14 mouse cellular contexts compared by ENCODE assay signal in genomic region chr5:136583666-136584464, GRCm38 (mm10). TPM values are rescaled to one million over a fixed set of nuclear protein-coding genes. Genes with fewer than 3 reads are reported as not detected.
DNase-seq lines count a peak whose midpoint lies in the region; ATAC-seq and TF ChIP-seq lines count a peak whose summit lies in the region.
"Had no signal": no experiment of that assay in that cellular context is flagged by ENCODE, and none has a peak within 500 bp of the region (broad histone marks: within the 10 kb centered on the region; RNA-seq: fewer than 3 reads in every experiment).

No protein-coding gene starts in this region.

- H3K79me2 ChIP-seq in MEL (ENCODE audit: control insufficient read depth, insufficient read depth, low read length, poor library complexity), result no peaks in the 10 kb centered on the region

- TF ChIP-seq CTCF in kidney, adult 2 months (conservative IDR thresholded peaks at IDR 0.05; ENCODE audit: insufficient read depth, insufficient read length, low read depth, low read length), result no peak
- TF ChIP-seq CTCF in MEL (IDR thresholded peaks at IDR 0.05 in 2 of 3, conservative IDR thresholded peaks at IDR 0.05 in 1 of 3; ENCODE audit: control insufficient read depth in 1 of 3, insufficient read depth in 1 of 3, low read depth in 2 of 3, low read length in 3 of 3, poor library complexity in 1 of 3, severe bottlenecking in 1 of 3), result no peak

- H3K4me3 ChIP-seq in kidney, adult 2 months (ENCODE audit: insufficient read depth, low read depth, low read length), result no peak overlapping the region
- H3K4me3 ChIP-seq in MEL (ENCODE audit: control insufficient read depth in 1 of 2, insufficient read depth in 1 of 2, low read depth in 2 of 2, low read length in 2 of 2), result no peak overlapping the region
- H3K4me3 ChIP-seq: heart, adult 2 months; liver, embryonic 15.5 days; midbrain, embryonic 13.5 days had no signal

- H3K4me1 ChIP-seq in kidney, adult 2 months (ENCODE audit: control insufficient read depth, insufficient read depth, low read length), result peaks cover 10% of the 10 kb centered on the region
- peaks cover 0 to 9% of the 10 kb centered on the region in 2 experiments; a peak in 3 of 4 replicates for H3K4me1 ChIP-seq in MEL (ENCODE audit: control insufficient read depth in 1 of 2, insufficient read depth in 2 of 2, low read length in 2 of 2)
- H3K4me1 ChIP-seq: liver, embryonic 15.5 days had no signal

- no peak for TF ChIP-seq RAD21 in MEL (IDR thresholded peaks at IDR 0.05; ENCODE audit: low read depth, low read length)

- no peak overlapping the region for H3K27ac ChIP-seq in kidney, adult 2 months (ENCODE audit: insufficient read depth, low read depth, low read length)
- H3K27ac ChIP-seq in MEL (ENCODE audit: control insufficient read depth, low read depth, low read length), result peak overlapping the region; percentile 53
- H3K27ac ChIP-seq: heart, adult 2 months; liver, embryonic 15.5 days; midbrain, embryonic 13.5 days had no signal

- whole genome bisulfite sequencing in kidney, adult 2 months, result 80% methylated on average over 4 of the region's 4 CpGs

- TF ChIP-seq POLR2A in kidney, adult 2 months (IDR thresholded peaks at IDR 0.05; ENCODE audit: low read depth, low read length), result no peak
- no peak for TF ChIP-seq POLR2A in MEL (IDR thresholded peaks at IDR 0.05; ENCODE audit: control insufficient read depth in 1 of 2, insufficient read depth in 1 of 2, low read depth in 1 of 2, low read length in 2 of 2, poor library complexity in 1 of 2)

- H3K27me3 ChIP-seq in kidney, adult 2 months (replicated peaks; ENCODE audit: control insufficient read depth, insufficient read depth, low read length), result no peaks in the 10 kb centered on the region; the same call in 1 of the 2 replicates
- peaks cover 0 to 1% of the 10 kb centered on the region in 2 experiments; a peak in 2 of 4 replicates for H3K27me3 ChIP-seq in MEL (ENCODE audit: control insufficient read depth in 1 of 2, insufficient read depth in 2 of 2, low read length in 2 of 2)

- H3K36me3 ChIP-seq in kidney, adult 2 months (ENCODE audit: control insufficient read depth, insufficient read depth, low read length), result no peaks in the 10 kb centered on the region
- H3K36me3 ChIP-seq in MEL (ENCODE audit: control insufficient read depth in 1 of 2, insufficient read depth in 2 of 2, low read length in 2 of 2), result peaks cover 0 to 7% of the 10 kb centered on the region in 2 experiments; a peak in 2 of 4 replicates
- H3K36me3 ChIP-seq: liver, embryonic 15.5 days; midbrain, embryonic 13.5 days had no signal

- DNase-seq in kidney, adult 2 months, result peak; percentile 19
- DNase-seq in kidney, adult 18-20 months, result no peak
- DNase-seq in 3134 (ENCODE audit: extremely low read depth, insufficient read length, low spot score), result peak; percentile 21
- peak; percentile 91 for DNase-seq in MEL (ENCODE audit: low read depth, low spot score)
- peak; percentile 69 for DNase-seq in lung, postnatal 36 days
- no peak for DNase-seq in right cerebral cortex, postnatal 4 days
- no peak for DNase-seq in cerebellum, adult 18-20 months
- DNase-seq: cerebellum, adult 11 months; embryo, embryonic 11 days; heart, adult 2 months had no signal

- no peak overlapping the region for H3K9ac ChIP-seq in MEL (ENCODE audit: control insufficient read depth, low read depth, low read length, poor library complexity, severe bottlenecking)
- H3K9ac ChIP-seq: liver, embryonic 15.5 days; midbrain, embryonic 13.5 days had no signal

- peak in 1 of 2 experiments; percentile 41; a peak in 2 of 4 replicates for TF ChIP-seq EP300 in MEL (IDR thresholded peaks at IDR 0.05; ENCODE audit: low read depth in 1 of 2, low read length in 2 of 2)

- ATAC-seq in erythroid progenitor cell, adult 5-6 weeks (replicated peaks; ENCODE audit: low FRiP score, poor library complexity, severe bottlenecking), result no peak
- ATAC-seq: hindbrain, embryonic 16.5 days; midbrain, embryonic 13.5 days had no signal

- no peaks in the 10 kb centered on the region for H3K9me3 ChIP-seq in MEL (replicated peaks; ENCODE audit: insufficient read depth, low read length)
- H3K9me3 ChIP-seq: liver, embryonic 15.5 days; midbrain, embryonic 13.5 days had no signal

TF ChIP-seq in MEL, 35 proteins besides CTCF, POLR2A, EP300 and RAD21:
- TF ChIP-seq GATA1 (IDR thresholded peaks at IDR 0.05; ENCODE audit: low read depth, low read length), result no peak
- TF ChIP-seq CHD2 (IDR thresholded peaks at IDR 0.05; ENCODE audit: low read length), result no peak
- no peak for TF ChIP-seq UBTF (IDR thresholded peaks at IDR 0.05; ENCODE audit: borderline replicate concordance, insufficient read depth, low read depth, low read length)
- TF ChIP-seq E2F4 (IDR thresholded peaks at IDR 0.05; ENCODE audit: borderline replicate concordance, low read depth, low read length), result no peak
- TF ChIP-seq KAT2A (conservative IDR thresholded peaks at IDR 0.05; ENCODE audit: low read depth, low read length), result no peak
- no peak for TF ChIP-seq MAZ (IDR thresholded peaks at IDR 0.05; ENCODE audit: low read depth, low read length)
- TF ChIP-seq ETS1 (IDR thresholded peaks at IDR 0.05; ENCODE audit: low read depth, low read length), result peak; percentile 62; the same call in 1 of the 2 replicates
- TF ChIP-seq BHLHE40 (IDR thresholded peaks at IDR 0.05; ENCODE audit: borderline replicate concordance, low read depth, low read length), result no peak
- no peak for TF ChIP-seq ZKSCAN1 (IDR thresholded peaks at IDR 0.05; ENCODE audit: low read depth, low read length)

RNA-seq across cellular contexts. Expression of gene Cux1, which starts 16.6 kb away (rescaled TPM):
- 126 and 136 TPM in 2 replicates for polyA plus RNA-seq in kidney, adult 2 months (2012; rRNA removed)
- total RNA-seq in MEL (2012; rRNA removed), result 70.4 and 71.1 TPM in 2 replicates
- 100 to 1,000 TPM in 1 of 2 experiments, not detected in 1; 104 TPM for polyA plus RNA-seq in MEL (2012; ENCODE audit: insufficient read depth in 1 of 2, insufficient read length in 2 of 2, low read depth in 1 of 2, low replicate concordance in 2 of 2, missing spikeins in 1 of 2)
- total RNA-seq in erythroid progenitor cell, adult 5-6 weeks (2015; ENCODE audit: low replicate concordance), result 42.3 and 57.3 TPM in 2 replicates
- 71.5 and 79.1 TPM in 2 replicates for total RNA-seq in erythroid progenitor cell, adult 5-6 weeks (2017; ENCODE audit: low replicate concordance)

Comparison
In these comparisons a context has a peak if more than half of its experiments do, and no peak if none do; other contexts are left out.
1. DNase-seq: peak in kidney, adult 2 months (single experiment), 3134 (single experiment), MEL (single experiment) and lung, postnatal 36 days (single experiment); none in kidney, adult 18-20 months (single experiment), right cerebral cortex, postnatal 4 days (single experiment) and cerebellum, adult 18-20 months (0 of 2).